Mouse (Mus musculus): Measurements from ENCODE around the gene Klhl10. TPM values are rescaled to one million over a fixed set of nuclear protein-coding genes. Genes with fewer than 3 reads are reported as not detected.
A peak's percentile ranks its signal among the peaks of the same experiment; 100 is the strongest.

The Klhl10 gene
- polyA plus RNA-seq, 1 experiment from 2014 or later, result 0.52 TPM

DNA sequence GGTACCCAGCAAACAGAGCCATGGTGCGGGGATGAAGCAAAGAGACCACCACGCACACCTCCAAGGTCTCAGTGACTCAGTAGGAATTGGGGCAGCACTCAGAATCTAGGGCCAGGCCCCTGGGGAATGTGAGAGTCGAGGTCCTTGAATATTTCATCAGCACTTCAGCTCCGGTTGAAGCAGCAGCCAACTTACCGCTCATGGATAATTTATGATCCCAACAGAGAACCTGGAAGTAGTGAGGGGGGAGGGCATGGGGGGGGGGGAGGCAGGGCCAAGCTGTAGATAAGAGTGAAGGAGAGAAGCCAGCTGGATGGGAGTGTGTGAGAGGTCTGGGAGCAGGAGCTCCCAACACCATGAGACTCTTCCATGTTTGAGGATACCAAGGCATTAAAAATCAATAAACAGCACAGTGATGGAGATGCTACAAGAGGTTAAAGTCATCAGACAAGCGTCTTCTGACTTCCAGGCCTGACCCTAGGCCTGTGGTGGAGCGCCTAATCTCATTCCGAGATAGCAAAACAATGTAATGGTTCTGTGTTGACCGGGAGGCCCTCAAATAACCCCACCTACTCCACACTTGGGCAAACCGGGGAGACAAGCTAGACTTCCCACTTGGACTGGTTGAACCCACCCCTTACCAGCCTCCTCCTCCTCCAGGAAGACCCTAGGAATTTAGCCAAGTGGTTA, 38.1 kb upstream of the Klhl10 start:
- H3K9ac ChIP-seq (replicated peaks; ENCODE audit: low read length), result no peak overlapping the region
- 82% methylated on average over 10 of the region's 10 CpGs for WGBS
- H3K4me3 ChIP-seq (ENCODE audit: low read depth, low read length), result no peak overlapping the region
- H3K9me3 ChIP-seq (replicated peaks; ENCODE audit: control insufficient read depth, low read length), result no peaks in the 10 kb centered on the region
- H3K4me2 ChIP-seq (ENCODE audit: low read depth, low read length), result no peak overlapping the region
- H3K36me3 ChIP-seq (replicated peaks; ENCODE audit: control insufficient read depth, insufficient read depth, low read depth, low read length), result no peaks in the 10 kb centered on the region
- no peak for DNase-seq (ENCODE audit: low spot score)
- ATAC-seq (replicated peaks; ENCODE audit: insufficient number of reproducible peaks, low FRiP score, low TSS enrichment, low read depth), result no peak
- no peaks in the 10 kb centered on the region; the same call in 1 of the 2 replicates for H3K4me1 ChIP-seq (ENCODE audit: control insufficient read depth, insufficient read depth, low read length)
- no peaks in the 10 kb centered on the region for H3K27me3 ChIP-seq (ENCODE audit: control insufficient read depth, insufficient read depth, low read length)
- H3K27ac ChIP-seq (replicated peaks; ENCODE audit: low read depth, low read length), result no peak overlapping the region

DNA sequence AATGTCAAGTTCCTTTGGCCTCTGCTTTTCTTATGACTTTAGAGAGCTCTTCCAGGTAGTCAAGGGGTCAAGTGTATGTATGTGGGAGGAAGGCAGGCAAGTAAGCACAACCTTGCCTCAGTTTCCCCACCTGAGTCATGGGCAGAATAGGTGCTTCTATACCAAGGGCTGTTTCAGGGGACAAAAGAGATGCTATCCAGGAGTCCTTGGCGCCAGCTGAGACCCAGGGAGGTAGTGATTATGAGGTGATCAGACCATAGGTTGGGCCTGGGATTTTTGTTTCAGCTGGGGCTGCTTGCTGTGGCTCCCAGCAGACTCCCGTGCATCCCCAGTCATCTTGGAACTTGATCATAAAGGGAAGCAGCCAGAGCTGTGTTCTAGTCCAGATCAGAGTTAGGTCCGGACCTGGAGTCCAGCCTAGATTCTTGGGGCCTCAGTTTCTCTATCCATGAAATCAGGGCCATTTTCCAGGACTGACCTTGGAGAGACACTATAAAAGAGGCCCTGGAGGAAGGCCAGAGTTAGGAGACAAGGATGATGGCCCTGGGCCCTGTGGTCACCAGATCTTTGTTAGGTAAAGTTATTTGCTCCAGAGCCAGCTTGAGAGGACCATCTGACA, 37.2 kb upstream of the Klhl10 start:
- no peaks in the 10 kb centered on the region for H3K9me3 ChIP-seq (replicated peaks; ENCODE audit: control insufficient read depth, low read length)
- H3K27ac ChIP-seq (replicated peaks; ENCODE audit: low read depth, low read length), result no peak overlapping the region
- H3K36me3 ChIP-seq (replicated peaks; ENCODE audit: control insufficient read depth, insufficient read depth, low read depth, low read length), result no peaks in the 10 kb centered on the region
- no peaks in the 10 kb centered on the region; the same call in 1 of the 2 replicates for H3K4me1 ChIP-seq (ENCODE audit: control insufficient read depth, insufficient read depth, low read length)
- no peak overlapping the region for H3K4me3 ChIP-seq (ENCODE audit: low read depth, low read length)
- no peak overlapping the region for H3K9ac ChIP-seq (replicated peaks; ENCODE audit: low read length)
- WGBS, result 85% methylated on average over 3 of the region's 3 CpGs
- ATAC-seq (replicated peaks; ENCODE audit: insufficient number of reproducible peaks, low FRiP score, low TSS enrichment, low read depth) (no peak), DNase-seq (ENCODE audit: low spot score) (no peak)
- no peaks in the 10 kb centered on the region for H3K27me3 ChIP-seq (ENCODE audit: control insufficient read depth, insufficient read depth, low read length)
- H3K4me2 ChIP-seq (ENCODE audit: low read depth, low read length), result no peak overlapping the region

DNA sequence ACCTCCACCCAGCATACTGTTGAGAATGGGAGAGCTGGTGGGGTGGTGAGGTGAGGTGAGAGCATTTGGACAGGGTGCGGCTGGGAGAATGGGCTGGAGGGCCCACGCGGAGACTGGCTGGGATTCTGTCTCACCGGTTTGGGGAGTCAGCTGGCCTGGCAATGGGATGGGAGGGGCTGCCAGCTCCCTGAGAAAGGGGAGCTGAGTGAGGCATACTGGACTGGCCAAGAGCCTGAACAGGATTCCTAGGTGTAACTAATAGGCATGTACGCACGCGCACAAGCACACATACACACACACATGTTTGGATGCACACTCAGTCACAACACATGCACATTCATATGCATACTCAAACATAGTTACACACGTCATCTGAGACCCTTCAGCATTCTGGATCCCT, 35.4 kb upstream of the Klhl10 start:
- Histone ChIP-seq H3K4me3 (ENCODE audit: low read depth, low read length) (no peak overlapping the region), H3K4me2 (ENCODE audit: low read depth, low read length) (no peak overlapping the region), H3K9ac (replicated peaks; ENCODE audit: low read length) (no peak overlapping the region), H3K4me1 (ENCODE audit: control insufficient read depth, insufficient read depth, low read length) (no peaks in the 10 kb centered on the region; the same call in 1 of the 2 replicates), H3K27ac (replicated peaks; ENCODE audit: low read depth, low read length) (no peak overlapping the region), H3K9me3 (replicated peaks; ENCODE audit: control insufficient read depth, low read length) (no peaks in the 10 kb centered on the region), H3K27me3 (ENCODE audit: control insufficient read depth, insufficient read depth, low read length) (no peaks in the 10 kb centered on the region), H3K36me3 (replicated peaks; ENCODE audit: control insufficient read depth, insufficient read depth, low read depth, low read length) (no peaks in the 10 kb centered on the region; the same call in 1 of the 2 replicates)
- DNase-seq (ENCODE audit: low spot score), result no peak
- ATAC-seq (replicated peaks; ENCODE audit: insufficient number of reproducible peaks, low FRiP score, low TSS enrichment, low read depth), result no peak
- 82% methylated on average over 8 of the region's 8 CpGs for WGBS

DNA sequence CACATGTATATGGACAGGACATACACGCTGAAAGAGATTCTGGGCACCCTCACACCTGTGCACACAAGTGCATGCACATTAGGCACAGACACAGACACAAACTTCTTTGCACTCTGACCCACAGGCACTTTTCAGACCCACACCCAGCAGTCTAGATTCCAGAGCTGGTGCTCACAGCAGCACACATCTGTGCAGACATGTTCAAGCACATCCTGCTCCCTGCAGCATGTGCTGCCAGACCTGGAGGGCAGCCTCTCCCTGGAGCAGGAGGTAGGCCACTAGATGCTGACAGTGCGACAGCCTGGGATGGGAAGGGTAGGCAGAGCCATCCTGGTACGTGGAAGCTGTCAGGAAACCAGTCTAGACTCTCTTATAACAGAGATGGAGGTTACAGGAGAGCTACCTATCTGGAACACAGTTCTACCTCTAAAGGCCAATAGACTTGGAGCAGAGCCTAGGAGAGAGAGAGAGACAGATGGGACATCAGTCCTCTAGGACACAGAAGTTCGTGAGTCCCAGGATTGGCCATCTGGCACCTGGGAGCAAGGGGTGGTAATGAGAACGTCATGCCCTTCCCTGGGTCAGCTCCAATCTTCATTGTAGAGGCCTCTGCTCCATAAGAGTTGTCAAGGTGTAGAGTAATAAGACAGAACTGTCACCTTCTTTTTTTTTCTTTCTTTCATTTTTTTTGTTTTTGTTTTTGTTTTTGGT, 34.6 kb upstream of the Klhl10 start:
- Histone ChIP-seq H3K36me3 (replicated peaks; ENCODE audit: control insufficient read depth, insufficient read depth, low read depth, low read length) (no peaks in the 10 kb centered on the region; the same call in 1 of the 2 replicates), H3K9ac (replicated peaks; ENCODE audit: low read length) (no peak overlapping the region), H3K4me2 (ENCODE audit: low read depth, low read length) (no peak overlapping the region), H3K4me1 (ENCODE audit: control insufficient read depth, insufficient read depth, low read length) (no peaks in the 10 kb centered on the region; the same call in 1 of the 2 replicates), H3K27me3 (ENCODE audit: control insufficient read depth, insufficient read depth, low read length) (no peaks in the 10 kb centered on the region), H3K27ac (replicated peaks; ENCODE audit: low read depth, low read length) (no peak overlapping the region), H3K4me3 (ENCODE audit: low read depth, low read length) (no peak overlapping the region), H3K9me3 (replicated peaks; ENCODE audit: control insufficient read depth, low read length) (no peaks in the 10 kb centered on the region)
- DNase-seq (ENCODE audit: low spot score) (no peak), ATAC-seq (replicated peaks; ENCODE audit: insufficient number of reproducible peaks, low FRiP score, low TSS enrichment, low read depth) (no peak)
- WGBS, result 90% methylated on average over 5 of the region's 5 CpGs

DNA sequence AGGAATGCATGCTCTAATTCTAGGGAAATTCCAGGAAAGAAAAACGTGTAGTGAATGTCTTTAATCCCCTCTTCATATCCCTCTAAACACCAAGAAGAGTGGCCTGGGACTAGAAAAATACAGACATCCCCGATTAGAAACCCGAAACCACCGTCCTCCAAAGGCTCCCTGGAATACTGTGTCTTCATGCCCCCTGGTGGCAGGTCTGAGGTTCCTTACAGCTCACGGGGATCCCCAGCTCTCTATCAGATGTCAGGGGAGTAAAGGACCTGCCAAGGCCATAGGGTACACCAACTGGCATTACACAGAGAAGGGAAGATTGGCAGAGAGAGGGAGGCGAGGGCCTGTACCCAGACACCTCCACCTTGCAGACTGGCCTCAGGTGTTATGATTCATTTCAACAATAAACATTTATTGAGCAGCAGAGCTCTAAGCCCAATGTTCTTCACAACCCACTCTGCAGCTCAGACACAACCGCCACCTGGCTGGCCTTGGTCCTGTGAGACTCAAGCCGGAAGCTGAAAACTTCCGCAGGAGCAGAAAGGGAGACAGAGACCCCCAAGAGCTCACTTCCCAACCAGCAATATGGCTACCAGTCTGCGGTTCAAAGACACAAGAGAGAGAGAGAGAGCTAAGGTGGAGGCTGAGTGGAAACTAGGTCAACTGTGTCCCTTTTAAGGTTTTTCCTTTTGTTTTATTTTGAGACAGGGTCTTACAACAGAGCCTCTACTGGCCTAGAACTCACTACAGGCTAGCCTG, 33.5 kb upstream of the Klhl10 start:
- peak; percentile 72 for ATAC-seq (replicated peaks; ENCODE audit: insufficient number of reproducible peaks, low FRiP score, low TSS enrichment, low read depth)
- no peaks in the 10 kb centered on the region; the same call in 1 of the 2 replicates for H3K4me1 ChIP-seq (ENCODE audit: control insufficient read depth, insufficient read depth, low read length)
- WGBS, result 38% methylated on average over 10 of the region's 10 CpGs

DNA sequence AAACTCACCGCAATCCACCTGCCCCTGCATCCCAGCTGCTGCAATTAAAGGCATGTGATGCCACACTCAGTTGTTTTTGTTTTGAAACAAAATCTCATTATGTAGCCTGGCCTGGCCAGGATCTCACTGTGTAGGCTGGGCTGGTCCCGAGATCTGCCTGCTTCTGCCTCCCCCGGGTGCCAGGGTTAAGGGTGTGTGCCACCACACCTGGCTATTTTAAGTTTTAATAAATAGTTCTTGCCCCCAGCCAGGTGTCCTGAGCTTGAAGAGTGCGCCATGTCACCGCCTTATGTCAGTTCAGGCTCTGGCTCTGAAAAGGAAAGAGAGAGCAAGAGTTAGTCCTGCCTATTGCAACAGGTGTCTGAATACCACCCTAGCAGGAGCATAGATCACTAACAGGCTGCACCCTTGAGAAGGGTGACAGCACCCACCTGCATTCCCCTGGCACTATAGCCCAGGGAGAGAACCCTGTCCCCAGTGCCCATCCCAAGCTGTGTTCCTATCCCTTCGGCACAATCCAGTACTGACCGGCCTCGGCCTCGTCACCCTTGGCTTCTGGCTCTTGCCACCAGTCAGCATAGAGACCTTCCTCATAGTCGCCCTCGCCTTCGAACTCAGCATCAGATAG, 32.8 kb upstream of the Klhl10 start:
- no peak for ATAC-seq (replicated peaks; ENCODE audit: insufficient number of reproducible peaks, low FRiP score, low TSS enrichment, low read depth)
- no peaks in the 10 kb centered on the region; the same call in 1 of the 2 replicates for H3K4me1 ChIP-seq (ENCODE audit: control insufficient read depth, insufficient read depth, low read length)
- H3K27ac ChIP-seq (replicated peaks; ENCODE audit: low read depth, low read length), result no peak overlapping the region
- DNase-seq (ENCODE audit: low spot score), result no peak
- no peaks in the 10 kb centered on the region; the same call in 1 of the 2 replicates for H3K36me3 ChIP-seq (replicated peaks; ENCODE audit: control insufficient read depth, insufficient read depth, low read depth, low read length)
- H3K4me3 ChIP-seq (ENCODE audit: low read depth, low read length), result no peak overlapping the region
- H3K9me3 ChIP-seq (replicated peaks; ENCODE audit: control insufficient read depth, low read length), result no peaks in the 10 kb centered on the region
- no peaks in the 10 kb centered on the region for H3K27me3 ChIP-seq (ENCODE audit: control insufficient read depth, insufficient read depth, low read length)
- H3K4me2 ChIP-seq (ENCODE audit: low read depth, low read length), result no peak overlapping the region
- 96% methylated on average over 12 of the region's 12 CpGs for WGBS
- H3K9ac ChIP-seq (replicated peaks; ENCODE audit: low read length), result no peak overlapping the region

More for the DNA sequence above, 33.5 kb upstream of the Klhl10 start:
- Histone ChIP-seq H3K9me3 (replicated peaks; ENCODE audit: control insufficient read depth, low read length) (no peaks in the 10 kb centered on the region), H3K4me3 (ENCODE audit: low read depth, low read length) (no peak overlapping the region), H3K9ac (replicated peaks; ENCODE audit: low read length) (no peak overlapping the region), H3K4me2 (ENCODE audit: low read depth, low read length) (no peak overlapping the region), H3K36me3 (replicated peaks; ENCODE audit: control insufficient read depth, insufficient read depth, low read depth, low read length) (no peaks in the 10 kb centered on the region; the same call in 1 of the 2 replicates), H3K27ac (replicated peaks; ENCODE audit: low read depth, low read length) (no peak overlapping the region), H3K27me3 (ENCODE audit: control insufficient read depth, insufficient read depth, low read length) (no peaks in the 10 kb centered on the region)
- DNase-seq (ENCODE audit: low spot score), result peak; percentile 84

DNA sequence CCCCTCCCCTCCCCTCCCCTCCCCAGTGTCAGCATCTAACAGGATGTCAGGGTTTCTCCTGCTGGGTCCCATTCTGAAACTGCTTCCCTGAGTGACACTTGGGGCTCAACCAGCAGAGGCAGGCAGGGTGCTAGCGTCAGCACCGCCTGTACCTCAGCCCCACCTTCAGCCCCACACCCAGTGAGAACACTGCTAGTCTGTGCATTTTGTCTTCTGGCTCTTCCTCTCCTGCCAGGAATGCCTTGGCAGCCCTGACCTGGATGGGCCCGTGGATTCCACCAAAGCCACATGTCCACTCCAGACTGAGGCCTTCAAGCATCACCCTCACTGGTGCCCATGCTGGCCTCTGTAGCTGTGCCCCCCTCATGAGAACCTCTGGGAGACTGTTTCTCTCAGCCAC, 32.0 kb upstream of the Klhl10 start:
- Histone ChIP-seq H3K27me3 (ENCODE audit: control insufficient read depth, insufficient read depth, low read length) (no peaks in the 10 kb centered on the region), H3K4me1 (ENCODE audit: control insufficient read depth, insufficient read depth, low read length) (no peaks in the 10 kb centered on the region; the same call in 1 of the 2 replicates)
- 86% methylated on average over 3 of the region's 3 CpGs for WGBS

More for the DNA sequence above, 32.0 kb upstream of the Klhl10 start:
- H3K4me2 ChIP-seq (ENCODE audit: low read depth, low read length), result no peak overlapping the region
- H3K9me3 ChIP-seq (replicated peaks; ENCODE audit: control insufficient read depth, low read length), result no peaks in the 10 kb centered on the region
- H3K4me3 ChIP-seq (ENCODE audit: low read depth, low read length), result no peak overlapping the region
- no peak for DNase-seq (ENCODE audit: low spot score)
- H3K9ac ChIP-seq (replicated peaks; ENCODE audit: low read length), result no peak overlapping the region
- no peak for ATAC-seq (replicated peaks; ENCODE audit: insufficient number of reproducible peaks, low FRiP score, low TSS enrichment, low read depth)
- no peak overlapping the region for H3K27ac ChIP-seq (replicated peaks; ENCODE audit: low read depth, low read length)
- H3K36me3 ChIP-seq (replicated peaks; ENCODE audit: control insufficient read depth, insufficient read depth, low read depth, low read length), result no peaks in the 10 kb centered on the region; the same call in 1 of the 2 replicates

Data from embryonic facial prominence, embryonic 11.5 days (tissue).